Mouse (Mus musculus) monocyte, adult 5-6 weeks (primary cell): ENCODE data around the gene Cog3. TPM values are rescaled to one million over a fixed set of nuclear protein-coding genes. Genes with fewer than 3 reads are reported as not detected.

Experiments
- ATAC-seq: fragments of 153-309, 156-312 bp; replicated peaks from 2 replicates; pipeline ENCODE4 v1.8.0; 2017; ENCODE audit warnings: mild to moderate bottlenecking; ENCODE audit not compliant: low TSS enrichment, insufficient number of reproducible peaks, severe bottlenecking, poor library complexity, low FRiP score
- total RNA-seq: library from RNA; stranded (forward); fragments of 200-1000, 200-491, 200-594 nt; gene quantifications from 3 replicates; pipeline ENCODE4 v1.2.3, GENCODE M21; 2017

Gene Cog3
- total RNA-seq, 1 experiment from 2014 or later = 41.3 TPM

GRCm38 (mm10) chr14:75713661-75714060 lies 40.7 kb downstream of the Cog3 start:
- ATAC-seq = no peak

DNA sequence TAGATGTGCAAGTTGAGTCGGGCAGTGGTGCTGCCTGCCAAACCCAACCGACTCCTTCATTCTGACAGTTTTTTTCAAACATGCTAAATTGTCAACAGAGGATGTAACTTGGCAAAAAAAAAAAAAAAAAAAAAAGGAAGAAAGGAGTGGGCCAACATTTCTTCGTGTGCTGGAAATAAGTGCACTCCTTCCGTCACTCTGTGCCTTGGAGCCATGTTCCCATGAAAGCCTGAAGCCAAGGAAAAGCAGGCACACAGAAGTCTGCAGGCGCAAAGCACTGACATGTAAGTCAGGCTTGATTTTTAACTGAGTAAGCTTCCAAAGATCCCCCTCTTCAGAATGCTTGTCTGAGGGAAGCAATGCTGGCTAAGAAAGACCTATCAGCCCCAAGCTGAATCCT lies 41.6 kb downstream of the Cog3 start:
- ATAC-seq = no peak

GRCm38 (mm10) chr14:75711731-75712130 lies 42.6 kb downstream of the Cog3 start:
- no peak for ATAC-seq

GRCm38 (mm10) chr14:75708986-75709385 lies 45.3 kb downstream of the Cog3 start:
- ATAC-seq = no peak

DNA sequence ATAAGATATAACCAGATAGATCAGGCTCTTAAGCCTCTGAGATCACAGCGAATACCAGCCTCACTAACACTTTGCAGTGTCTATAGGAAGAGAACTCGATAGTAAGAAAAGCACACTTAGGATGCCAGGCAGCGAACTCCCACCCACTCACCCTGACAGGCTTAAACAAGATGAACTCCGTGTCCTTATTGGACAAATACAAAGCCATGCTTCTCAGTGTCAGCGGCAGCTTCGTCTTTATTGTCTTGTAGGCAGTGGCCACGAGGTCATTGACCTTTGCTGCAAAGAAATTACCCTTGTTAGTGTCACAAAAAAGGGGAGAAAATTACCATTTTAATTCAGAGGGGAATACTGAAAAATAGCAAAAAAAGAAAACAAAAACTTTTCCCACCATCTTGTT lies 46.5 kb downstream of the Cog3 start:
- no peak for ATAC-seq

GRCm38 (mm10) chr14:75706647-75707046 lies 47.7 kb downstream of the Cog3 start:
- no peak for ATAC-seq

DNA sequence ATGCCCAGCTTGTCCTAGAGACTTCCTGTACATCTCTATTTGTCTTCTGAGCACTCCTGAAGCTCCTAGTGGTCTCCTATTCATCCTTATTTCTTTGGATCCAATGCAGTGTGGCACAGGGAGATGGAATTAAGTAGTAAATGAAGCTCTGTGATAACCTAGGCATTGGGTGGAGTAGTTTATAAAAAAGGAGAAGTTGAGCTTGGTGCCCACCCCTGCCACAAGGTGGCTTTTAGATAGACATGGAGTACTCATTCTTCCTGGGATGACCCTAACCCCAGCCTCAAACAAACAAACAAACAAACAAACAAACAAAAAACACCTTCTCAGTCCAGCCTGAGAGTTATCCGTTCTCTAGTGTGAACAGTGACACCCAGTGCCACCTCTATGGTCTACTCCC lies 56.4 kb downstream of the Cog3 start:
- no peak for ATAC-seq

DNA sequence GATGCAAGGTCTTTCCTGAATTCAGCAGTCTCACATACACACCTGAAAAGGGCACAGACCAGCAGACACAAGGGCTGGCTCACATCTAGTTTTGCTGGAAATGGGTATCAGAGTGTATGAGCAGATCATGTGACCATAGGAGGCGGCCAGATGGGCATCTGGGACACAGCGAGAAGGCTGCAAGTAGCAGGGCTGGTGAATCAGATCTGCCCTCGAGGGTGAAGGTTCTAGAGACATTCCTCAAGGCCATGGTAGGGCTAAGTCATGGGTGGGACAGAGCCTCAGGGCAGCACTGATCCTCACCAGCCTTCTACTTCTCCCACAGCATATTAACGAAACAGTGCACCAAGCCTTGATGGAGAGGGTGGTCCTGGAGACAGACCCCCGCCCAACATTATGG lies 58.2 kb downstream of the Cog3 start:
- no peak for ATAC-seq

DNA sequence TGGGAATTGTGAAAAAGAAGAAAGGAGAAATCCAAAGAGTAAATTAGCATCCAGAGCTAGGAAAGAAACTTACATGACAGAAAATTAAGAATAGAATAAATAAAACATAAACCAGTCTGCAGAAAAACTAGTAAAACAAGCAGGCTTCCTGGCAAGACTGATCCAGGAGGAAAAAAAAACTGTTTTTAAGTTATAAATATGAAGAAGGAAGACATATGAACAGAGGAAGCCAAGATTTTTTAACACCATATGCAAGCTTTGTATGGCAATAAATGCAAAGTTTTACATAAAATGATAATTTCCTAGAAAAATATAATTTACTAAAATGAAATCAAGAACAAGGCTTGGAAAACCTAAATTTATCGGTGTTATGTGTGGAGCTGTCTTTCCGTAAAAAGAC lies 63.9 kb downstream of the Cog3 start:
- no peak for ATAC-seq

- no peak for ATAC-seq
These were observed 78.0 kb downstream of the Cog3 start for GRCm38 (mm10) chr14:75676316-75676715.

DNA sequence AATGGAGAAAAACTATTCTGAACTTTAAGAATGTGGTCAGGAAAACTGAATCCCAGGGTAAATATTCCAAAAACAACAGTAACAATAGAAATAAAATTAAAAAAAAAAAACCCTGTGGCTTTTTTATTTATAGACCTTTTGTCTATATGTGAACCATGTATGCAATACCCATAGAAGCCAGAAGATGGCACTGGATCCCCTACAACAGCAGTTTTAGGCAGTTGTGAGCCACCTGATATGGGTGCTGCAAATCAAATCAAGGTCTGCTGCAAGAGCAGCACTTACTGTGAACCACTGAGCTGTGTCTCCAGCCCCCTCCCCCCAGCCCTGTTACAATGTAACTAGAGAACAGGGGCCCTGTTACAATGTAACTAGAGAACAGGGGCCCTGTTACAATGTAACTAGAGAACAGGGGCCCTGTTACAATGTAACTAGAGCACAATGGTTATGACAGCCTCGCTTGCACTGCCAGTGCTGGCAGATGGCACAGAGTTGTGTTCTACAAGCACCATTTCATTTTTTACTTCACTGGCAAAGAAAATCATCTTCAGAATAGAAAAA lies 85.2 kb downstream of the Cog3 start:
- ATAC-seq = no peak

GRCm38 (mm10) chr14:75665430-75666180 lies 88.7 kb downstream of the Cog3 start:
- ATAC-seq = no peak

DNA sequence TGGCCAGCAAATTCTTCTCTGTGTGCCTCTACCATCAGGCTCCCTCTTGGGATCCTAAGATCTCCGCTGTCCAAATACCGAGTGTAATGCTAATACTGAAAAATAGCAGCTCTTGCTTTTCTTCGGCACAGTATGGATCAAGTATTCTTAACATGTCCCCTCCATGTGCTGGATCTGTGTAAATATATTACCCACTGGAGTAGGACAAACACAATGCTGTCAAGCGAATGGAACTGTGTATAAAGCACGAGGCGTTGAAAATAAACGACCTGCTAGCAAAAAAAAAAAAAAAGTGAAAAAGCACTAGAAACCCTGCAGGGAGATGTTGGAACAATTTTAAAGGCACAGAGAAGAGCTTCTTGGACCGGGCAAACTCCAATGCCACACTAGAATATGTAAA lies 92.8 kb downstream of the Cog3 start:
- ATAC-seq = no peak

DNA sequence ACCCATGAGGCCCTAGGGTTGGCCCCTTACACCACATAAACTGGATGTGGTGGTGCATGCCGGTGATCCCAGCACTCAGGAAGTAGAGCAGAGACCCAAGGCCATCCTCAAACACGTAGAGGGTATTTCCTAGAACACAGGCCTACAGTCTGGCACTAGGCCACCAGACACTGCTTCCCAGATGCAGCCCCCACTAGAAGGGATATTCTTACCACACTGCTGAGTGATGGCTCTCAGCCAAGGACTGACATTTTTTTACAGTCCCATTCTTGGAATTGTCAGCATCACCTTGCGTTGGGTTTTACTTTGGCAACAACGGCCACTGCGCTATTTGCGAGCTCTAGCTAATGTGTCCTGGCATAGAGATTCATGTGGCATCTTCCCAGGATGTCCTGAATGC lies 93.4 kb downstream of the Cog3 start:
- no peak for ATAC-seq

Other genes starting within 250 kb of the Cog3 start
- gene Spert, start 161.4 kb downstream of the Cog3 start, total RNA-seq = 4.4 TPM in 1 of 3 replicates, not detected in the others
- not detected in 3 replicates for gene Erich6b, start 112.3 kb downstream of the Cog3 start, total RNA-seq
- gene Slc25a30, start 32.5 kb upstream of the Cog3 start, total RNA-seq = 22.8 to 36.1 TPM (median 24.3 TPM) in 3 replicates
- gene Tpt1, start 90.6 kb upstream of the Cog3 start, total RNA-seq = 1,522 to 2,093 TPM (median 2,001 TPM) in 3 replicates
- 0.29 TPM in 1 of 3 replicates, not detected in the others for gene Kctd4, start 200.5 kb upstream of the Cog3 start, total RNA-seq